Mouse (Mus musculus) embryo, embryonic 10.5 days (tissue): ENCODE data around the gene Caskin2.

ENCODE experiments used
- DNase-seq: peaks from one replicate; pipeline ENCODE4 v3.0.0-alpha.2; 2015; ENCODE audit warnings: low spot score

Gene Caskin2

GRCm38 (mm10) chr11:115806154-115806553 lies 7.3 kb downstream of the Caskin2 start:
- DNase-seq = no peak

GRCm38 (mm10) chr11:115805005-115805404 lies 8.4 kb downstream of the Caskin2 start:
- DNase-seq = no peak

GRCm38 (mm10) chr11:115803072-115803709 lies 10.2 kb downstream of the Caskin2 start:
- DNase-seq = no peak

- no peak for DNase-seq
Measured at GRCm38 (mm10) chr11:115800981-115801380, 12.5 kb downstream of the Caskin2 start.

- DNase-seq = no peak
Measured at GRCm38 (mm10) chr11:115797665-115798064, 15.8 kb downstream of the Caskin2 start.

- DNase-seq = no peak
Measured at GRCm38 (mm10) chr11:115796898-115797297, 16.5 kb downstream of the Caskin2 start.

- no peak for DNase-seq
Measured at GRCm38 (mm10) chr11:115792353-115792752, 21.1 kb downstream of the Caskin2 start.

- DNase-seq = no peak
Measured at GRCm38 (mm10) chr11:115791919-115792318, 21.5 kb downstream of the Caskin2 start.

GRCm38 (mm10) chr11:115789787-115790186 lies 23.7 kb downstream of the Caskin2 start:
- no peak for DNase-seq

- no peak for DNase-seq
Measured at GRCm38 (mm10) chr11:115786473-115786872, 27.0 kb downstream of the Caskin2 start.

- peak; percentile 71 for DNase-seq
Measured at GRCm38 (mm10) chr11:115780141-115781070, 33.0 kb downstream of the Caskin2 start.

- DNase-seq = peak; percentile 87
Measured at GRCm38 (mm10) chr11:115779038-115779571, 34.3 kb downstream of the Caskin2 start.

- no peak for DNase-seq
Measured at GRCm38 (mm10) chr11:115777487-115778335, 35.7 kb downstream of the Caskin2 start.

- DNase-seq = no peak
Measured at GRCm38 (mm10) chr11:115776954-115777353, 36.5 kb downstream of the Caskin2 start.

GRCm38 (mm10) chr11:115775821-115776665 lies 37.4 kb downstream of the Caskin2 start:
- peak; percentile 36 for DNase-seq

- DNase-seq = no peak
Measured at GRCm38 (mm10) chr11:115774653-115775052, 38.8 kb downstream of the Caskin2 start.

GRCm38 (mm10) chr11:115768896-115769295 lies 44.5 kb downstream of the Caskin2 start:
- DNase-seq = no peak

GRCm38 (mm10) chr11:115766981-115767380 lies 46.5 kb downstream of the Caskin2 start:
- no peak for DNase-seq

- DNase-seq = no peak
Measured at GRCm38 (mm10) chr11:115766356-115766943, 47.0 kb downstream of the Caskin2 start.

- peak; percentile 66 for DNase-seq
Measured at GRCm38 (mm10) chr11:115765607-115766141, 47.8 kb downstream of the Caskin2 start.
